8 mouse cellular contexts compared by ENCODE assay signal in the genomic region with DNA sequence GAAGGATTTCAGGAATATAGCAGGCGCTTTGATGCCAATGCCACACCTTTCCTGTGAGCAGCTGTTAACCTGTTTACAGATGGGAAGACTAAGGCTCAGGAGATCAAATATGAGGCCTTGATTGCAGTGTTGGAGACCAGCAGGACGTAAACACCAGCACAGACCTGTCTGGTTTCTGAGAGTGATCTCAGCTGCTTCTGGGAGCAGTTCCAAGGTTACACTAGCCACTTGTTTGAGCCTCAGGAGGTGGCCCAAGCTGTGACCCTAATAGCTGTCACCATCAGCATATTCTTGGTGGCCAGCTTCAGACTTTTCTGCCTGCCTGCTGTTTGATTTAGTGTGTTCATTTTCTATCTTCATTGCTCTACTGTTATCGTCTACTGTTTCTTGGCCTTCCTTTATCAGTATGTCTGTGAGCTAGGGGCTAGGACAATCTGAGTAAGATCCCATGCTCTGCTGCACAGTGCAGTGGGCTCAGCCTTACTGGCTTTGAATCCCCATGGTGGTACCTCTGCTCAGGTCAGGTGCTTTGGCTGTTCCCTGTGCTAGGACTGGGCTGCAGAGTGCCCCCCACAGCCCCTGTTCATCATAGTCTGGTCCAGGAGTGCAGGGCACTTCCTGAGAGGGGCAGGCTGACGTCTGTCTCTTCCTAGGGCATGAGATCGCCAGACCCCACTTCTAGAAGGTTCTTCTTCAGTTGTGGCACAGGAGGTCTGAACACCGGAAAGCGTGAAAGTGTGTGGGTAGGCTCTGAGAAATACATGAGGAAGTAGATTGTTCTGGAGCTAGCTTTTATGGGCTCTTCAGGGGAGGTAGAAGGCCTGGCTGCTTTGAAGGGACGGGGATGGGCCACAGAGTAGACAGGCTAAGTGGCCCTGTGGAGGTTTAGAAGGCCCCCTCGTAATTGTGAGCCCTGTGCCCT. TPM values are rescaled to one million over a fixed set of nuclear protein-coding genes. Genes with fewer than 3 reads are reported as not detected.
DNase-seq lines count a peak whose midpoint lies in the region; ATAC-seq and TF ChIP-seq lines count a peak whose summit lies in the region.
"Had no signal": no experiment of that assay in that cellular context is flagged by ENCODE, and none has a peak within 500 bp of the region (broad histone marks: within the 10 kb centered on the region; RNA-seq: fewer than 3 reads in every experiment).

No protein-coding gene starts in this region.

- intact Hi-C loops in left cerebral cortex, adult 2 months (cut with DNase I), result no loop called here
- intact Hi-C loops in left cerebral cortex, postnatal 14 days (cut with DNase I), result no loop called here

- DNase-seq in left cerebral cortex, adult 2 months (ENCODE audit: extremely low spot score in 1 of 2, low spot score in 2 of 2), result no peak
- DNase-seq in left cerebral cortex, postnatal 14 days (ENCODE audit: low spot score in 2 of 2), result no peak
- peak; percentile 49 for DNase-seq in T-cell, adult 2 months (ENCODE audit: low spot score)
- DNase-seq in retina, embryonic 14.5 days (ENCODE audit: low spot score), result no peak

- H3K36me3 ChIP-seq in megakaryocyte, embryonic 14.5 days (replicated peaks; ENCODE audit: low read length), result peaks cover 60% of the 10 kb centered on the region
- peaks cover 19% of the 10 kb centered on the region for H3K36me3 ChIP-seq in hindbrain, embryonic 12.5 days

- WGBS in hindbrain, embryonic 12.5 days, result 82% methylated on average over 9 of the region's 9 CpGs

- H3K9me3 ChIP-seq in megakaryocyte, embryonic 14.5 days, result peaks cover 3% of the 10 kb centered on the region; the same call in 1 of the 2 replicates
- H3K9me3 ChIP-seq in hindbrain, embryonic 12.5 days (replicated peaks), result no peaks in the 10 kb centered on the region
- H3K9me3 ChIP-seq: limb, embryonic 13.5 days had no signal

- no peak overlapping the region for H3K4me2 ChIP-seq in hindbrain, embryonic 12.5 days (replicated peaks)
- H3K4me2 ChIP-seq: limb, embryonic 13.5 days had no signal

- no peaks in the 10 kb centered on the region for H3K27me3 ChIP-seq in megakaryocyte, embryonic 14.5 days (replicated peaks)
- H3K27me3 ChIP-seq in hindbrain, embryonic 12.5 days, result no peaks in the 10 kb centered on the region
- H3K27me3 ChIP-seq: limb, embryonic 13.5 days had no signal

- no peak for TF ChIP-seq CTCF in left cerebral cortex, adult 2 months (IDR thresholded peaks at IDR 0.05)

- peak; percentile 86 for ATAC-seq in granulocyte monocyte progenitor cell, adult 5-6 weeks (replicated peaks; ENCODE audit: poor library complexity, severe bottlenecking)
- no peak for ATAC-seq in hindbrain, embryonic 12.5 days (ENCODE audit: low FRiP score)

- peaks cover 45% of the 10 kb centered on the region for H3K4me1 ChIP-seq in megakaryocyte, embryonic 14.5 days
- H3K4me1 ChIP-seq in hindbrain, embryonic 12.5 days, result peaks cover 8% of the 10 kb centered on the region

- no peak overlapping the region for H3K4me3 ChIP-seq in left cerebral cortex, adult 2 months
- H3K4me3 ChIP-seq in megakaryocyte, embryonic 14.5 days (replicated peaks), result peak overlapping the region; percentile 54
- H3K4me3 ChIP-seq in hindbrain, embryonic 12.5 days, result no peak overlapping the region
- H3K4me3 ChIP-seq: limb, embryonic 13.5 days had no signal

- H3K9ac ChIP-seq in hindbrain, embryonic 12.5 days, result no peak overlapping the region
- H3K9ac ChIP-seq: limb, embryonic 13.5 days had no signal

- H3K27ac ChIP-seq in left cerebral cortex, adult 2 months, result peak overlapping the region; percentile 3; the same call in 1 of the 2 replicates
- no peak overlapping the region for H3K27ac ChIP-seq in hindbrain, embryonic 12.5 days
- H3K27ac ChIP-seq: limb, embryonic 13.5 days had no signal

RNA-seq across cellular contexts. Expression of a gene that starts 6.4 kb away (rescaled TPM):
- total RNA-seq in left cerebral cortex, adult 2 months (2021), result 100 to 1,000 TPM; 113 to 133 TPM
- 100 to 1,000 TPM; 106 to 124 TPM for total RNA-seq in left cerebral cortex, postnatal 14 days (2021)
- total RNA-seq in granulocyte monocyte progenitor cell, adult 5-6 weeks (2014; fragmentation: Nextera tagmentation), result 118 and 131 TPM in 2 replicates
- total RNA-seq in granulocyte monocyte progenitor cell, adult 5-6 weeks (2017), result 146 and 203 TPM in 2 replicates
- 22.8 and 87.7 TPM in 2 replicates for polyA plus RNA-seq in megakaryocyte, embryonic 14.5 days (2012; ENCODE audit: insufficient read depth, low replicate concordance)
- 138 and 140 TPM in 2 replicates for polyA plus RNA-seq in hindbrain, embryonic 12.5 days (2016; fragmentation: Nextera tagmentation; extraction: Ambion mirVana)

RNA-seq across cellular contexts. Expression of a gene that starts 33.1 kb away (rescaled TPM):
- total RNA-seq in left cerebral cortex, adult 2 months (2021), result under 1 TPM; 0.41 to 0.58 TPM
- under 1 TPM; 0.66 TPM for total RNA-seq in left cerebral cortex, postnatal 14 days (2021)
- not detected in 2 replicates for total RNA-seq in granulocyte monocyte progenitor cell, adult 5-6 weeks (2014; fragmentation: Nextera tagmentation)
- total RNA-seq in granulocyte monocyte progenitor cell, adult 5-6 weeks (2017), result not detected in 2 replicates
- polyA plus RNA-seq in megakaryocyte, embryonic 14.5 days (2012; ENCODE audit: insufficient read depth, low replicate concordance), result not detected in 2 replicates
- 0.50 and 0.72 TPM in 2 replicates for polyA plus RNA-seq in hindbrain, embryonic 12.5 days (2016; fragmentation: Nextera tagmentation; extraction: Ambion mirVana)
